In the genomic region with DNA sequence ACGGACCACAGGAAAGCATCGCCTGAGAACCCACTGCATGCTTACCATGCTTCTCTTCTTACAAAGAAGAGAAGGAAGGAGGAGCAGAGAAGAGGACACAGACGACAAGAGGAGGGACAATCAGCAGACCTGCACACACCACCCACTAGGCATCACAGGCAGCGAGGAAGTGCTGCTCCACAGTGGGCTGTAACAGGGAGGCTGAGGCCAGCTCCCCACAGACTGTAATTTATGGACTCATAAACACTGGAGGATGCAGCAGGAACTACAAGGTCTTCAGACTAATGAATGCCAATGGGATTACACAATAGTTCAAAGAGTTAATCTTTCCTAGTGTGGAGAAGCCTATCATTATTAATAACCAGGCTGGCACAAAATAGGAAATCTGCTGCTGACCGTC, we compare ENCODE assay signal across 17 mouse cellular contexts.
"Had no signal": no experiment of that assay in that cellular context is flagged by ENCODE, and none has a peak within 500 bp of the region (broad histone marks: within the 10 kb centered on the region; RNA-seq: fewer than 3 reads in every experiment).

No protein-coding gene starts in this region.

- H3K9ac ChIP-seq: liver, embryonic 14.5 days; lung, embryonic 15.5 days; midbrain, embryonic 15.5 days had no signal

- H3K4me3 ChIP-seq: left cerebral cortex, adult 2 months; lung, embryonic 15.5 days; midbrain, embryonic 10.5 days; midbrain, embryonic 15.5 days had no signal

- DNase-seq: kidney, adult 11 months; kidney, adult 9 months; layer of hippocampus, postnatal 36 days; lung, adult 18-20 months; lung, postnatal 10 days; lung, postnatal 36 days; thymus, adult 2 months; thymus, postnatal 14 days; thymus, postnatal 4 days had no signal

- ATAC-seq: inflammation-experienced regulatory T-cells, adult 6 months; midbrain, embryonic 15.5 days had no signal

- H3K4me2 ChIP-seq: liver, embryonic 11.5 days; lung, embryonic 15.5 days; midbrain, embryonic 15.5 days had no signal

- H3K27me3 ChIP-seq: lung, embryonic 15.5 days; megakaryocyte, embryonic 14.5 days; midbrain, embryonic 15.5 days had no signal

- H3K27ac ChIP-seq: left cerebral cortex, adult 2 months; liver, embryonic 14.5 days; lung, embryonic 15.5 days; midbrain, embryonic 10.5 days; midbrain, embryonic 15.5 days had no signal

- H3K9me3 ChIP-seq: lung, embryonic 15.5 days; megakaryocyte, embryonic 14.5 days; midbrain, embryonic 10.5 days; midbrain, embryonic 15.5 days had no signal

- H3K4me1 ChIP-seq: lung, embryonic 15.5 days; midbrain, embryonic 15.5 days had no signal
